Mouse (Mus musculus): ENCODE results near the gene Ppp2r5e. TPM values are rescaled to one million over a fixed set of nuclear protein-coding genes. Genes with fewer than 3 reads are reported as not detected.

Gene Ppp2r5e
- polyA plus RNA-seq, 1 experiment from 2014 or later, result 6.5 TPM

GRCm38 (mm10) chr12:75545431-75545925 lies 50.6 kb downstream of the Ppp2r5e start:
- 89% methylated on average over 4 of the region's 4 CpGs for WGBS (ENCODE audit: insufficient replicate concordance)
- peaks cover 22% of the 10 kb centered on the region for H3K4me1 ChIP-seq (ENCODE audit: insufficient read depth)
- TF ChIP-seq EP300 (IDR thresholded peaks at IDR 0.05; ENCODE audit: low read depth) (no peak), CTCF (IDR thresholded peaks at IDR 0.05; ENCODE audit: low read depth) (no peak)
- no peak for DNase-seq
- H3K27ac ChIP-seq (ENCODE audit: low read depth), result no peak overlapping the region
- no peak overlapping the region for H3K4me3 ChIP-seq (ENCODE audit: low read depth, low read length)
- no peaks in the 10 kb centered on the region for H3K27me3 ChIP-seq (ENCODE audit: insufficient read depth, low read length)
- H3K9ac ChIP-seq (replicated peaks), result no peak overlapping the region
- H3K4me2 ChIP-seq (ENCODE audit: low read depth, low read length), result no peak overlapping the region
- no peaks in the 10 kb centered on the region for H3K9me3 ChIP-seq (ENCODE audit: low read length)
- H3K36me3 ChIP-seq (replicated peaks; ENCODE audit: insufficient read depth, low read length), result no peaks in the 10 kb centered on the region
- no peak for ATAC-seq

- H3K4me1 ChIP-seq (ENCODE audit: insufficient read depth), result peaks cover 22% of the 10 kb centered on the region
- H3K36me3 ChIP-seq (replicated peaks; ENCODE audit: insufficient read depth, low read length), result no peaks in the 10 kb centered on the region
- no peak overlapping the region for H3K9ac ChIP-seq (replicated peaks)
- H3K4me3 ChIP-seq (ENCODE audit: low read depth, low read length), result no peak overlapping the region
- 76% methylated on average over 2 of the region's 2 CpGs for WGBS (ENCODE audit: insufficient replicate concordance)
- no peak overlapping the region for H3K27ac ChIP-seq (ENCODE audit: low read depth)
- DNase-seq (no peak), ATAC-seq (no peak)
- no peak overlapping the region for H3K4me2 ChIP-seq (ENCODE audit: low read depth, low read length)
- no peak for TF ChIP-seq EP300 (IDR thresholded peaks at IDR 0.05; ENCODE audit: low read depth)
- TF ChIP-seq CTCF (IDR thresholded peaks at IDR 0.05; ENCODE audit: low read depth), result no peak
- no peaks in the 10 kb centered on the region for H3K9me3 ChIP-seq (ENCODE audit: low read length)
- H3K27me3 ChIP-seq (ENCODE audit: insufficient read depth, low read length), result no peaks in the 10 kb centered on the region
Measured at GRCm38 (mm10) chr12:75544666-75545065, 51.4 kb downstream of the Ppp2r5e start.

GRCm38 (mm10) chr12:75544259-75544658 lies 51.8 kb downstream of the Ppp2r5e start:
- Histone ChIP-seq H3K4me3 (ENCODE audit: low read depth, low read length) (no peak overlapping the region), H3K4me2 (ENCODE audit: low read depth, low read length) (no peak overlapping the region), H3K36me3 (replicated peaks; ENCODE audit: insufficient read depth, low read length) (no peaks in the 10 kb centered on the region), H3K4me1 (ENCODE audit: insufficient read depth) (peaks cover 22% of the 10 kb centered on the region), H3K27ac (ENCODE audit: low read depth) (no peak overlapping the region), H3K9ac (replicated peaks) (no peak overlapping the region), H3K9me3 (ENCODE audit: low read length) (no peaks in the 10 kb centered on the region), H3K27me3 (ENCODE audit: insufficient read depth, low read length) (no peaks in the 10 kb centered on the region)
- DNase-seq, result no peak
- no peak for TF ChIP-seq EP300 (IDR thresholded peaks at IDR 0.05; ENCODE audit: low read depth)
- TF ChIP-seq CTCF (IDR thresholded peaks at IDR 0.05; ENCODE audit: low read depth), result no peak
- 72% methylated on average over 2 of the region's 2 CpGs for WGBS (ENCODE audit: insufficient replicate concordance)
- ATAC-seq, result no peak

GRCm38 (mm10) chr12:75543346-75543745 lies 52.7 kb downstream of the Ppp2r5e start:
- no peak for ATAC-seq
- no peak overlapping the region for H3K4me2 ChIP-seq (ENCODE audit: low read depth, low read length)
- no peaks in the 10 kb centered on the region for H3K9me3 ChIP-seq (ENCODE audit: low read length)
- no peaks in the 10 kb centered on the region for H3K36me3 ChIP-seq (replicated peaks; ENCODE audit: insufficient read depth, low read length)
- no peak overlapping the region for H3K9ac ChIP-seq (replicated peaks)
- no peak for DNase-seq
- no peaks in the 10 kb centered on the region for H3K27me3 ChIP-seq (ENCODE audit: insufficient read depth, low read length)
- WGBS (ENCODE audit: insufficient replicate concordance), result 85% methylated on average over 3 of the region's 3 CpGs
- TF ChIP-seq CTCF (IDR thresholded peaks at IDR 0.05; ENCODE audit: low read depth), result no peak
- TF ChIP-seq EP300 (IDR thresholded peaks at IDR 0.05; ENCODE audit: low read depth), result no peak
- H3K27ac ChIP-seq (ENCODE audit: low read depth), result no peak overlapping the region
- H3K4me3 ChIP-seq (ENCODE audit: low read depth, low read length), result no peak overlapping the region
- peaks cover 22% of the 10 kb centered on the region for H3K4me1 ChIP-seq (ENCODE audit: insufficient read depth)

- Histone ChIP-seq H3K4me1 (ENCODE audit: insufficient read depth) (peaks cover 22% of the 10 kb centered on the region), H3K4me2 (ENCODE audit: low read depth, low read length) (no peak overlapping the region), H3K36me3 (replicated peaks; ENCODE audit: insufficient read depth, low read length) (no peaks in the 10 kb centered on the region), H3K9me3 (ENCODE audit: low read length) (no peaks in the 10 kb centered on the region), H3K27me3 (ENCODE audit: insufficient read depth, low read length) (no peaks in the 10 kb centered on the region), H3K4me3 (ENCODE audit: low read depth, low read length) (no peak overlapping the region), H3K27ac (ENCODE audit: low read depth) (no peak overlapping the region), H3K9ac (replicated peaks) (no peak overlapping the region)
- ATAC-seq (no peak), DNase-seq (no peak)
- TF ChIP-seq CTCF (IDR thresholded peaks at IDR 0.05; ENCODE audit: low read depth), result no peak
- TF ChIP-seq EP300 (IDR thresholded peaks at IDR 0.05; ENCODE audit: low read depth), result no peak
- 76% methylated on average over 5 of the region's 5 CpGs for WGBS (ENCODE audit: insufficient replicate concordance)
Measured at GRCm38 (mm10) chr12:75540621-75541171, 55.3 kb downstream of the Ppp2r5e start.

- H3K27ac ChIP-seq (ENCODE audit: low read depth), result no peak overlapping the region
- DNase-seq, result no peak
Measured at GRCm38 (mm10) chr12:75539228-75539627, 56.8 kb downstream of the Ppp2r5e start.

More at GRCm38 (mm10) chr12:75539228-75539627, 56.8 kb downstream of the Ppp2r5e start:
- H3K9ac ChIP-seq (replicated peaks), result no peak overlapping the region
- no peak overlapping the region for H3K4me3 ChIP-seq (ENCODE audit: low read depth, low read length)
- no peak for ATAC-seq
- no peak for TF ChIP-seq EP300 (IDR thresholded peaks at IDR 0.05; ENCODE audit: low read depth)
- TF ChIP-seq CTCF (IDR thresholded peaks at IDR 0.05; ENCODE audit: low read depth), result no peak
- WGBS (ENCODE audit: insufficient replicate concordance), result 58% methylated on average over 3 of the region's 3 CpGs
- no peaks in the 10 kb centered on the region for H3K36me3 ChIP-seq (replicated peaks; ENCODE audit: insufficient read depth, low read length)
- peaks cover 17% of the 10 kb centered on the region for H3K4me1 ChIP-seq (ENCODE audit: insufficient read depth)
- H3K27me3 ChIP-seq (ENCODE audit: insufficient read depth, low read length), result no peaks in the 10 kb centered on the region
- no peak overlapping the region for H3K4me2 ChIP-seq (ENCODE audit: low read depth, low read length)
- no peaks in the 10 kb centered on the region for H3K9me3 ChIP-seq (ENCODE audit: low read length)
